Mouse (Mus musculus): ENCODE measurements around the gene Ptgir.

Ptgir gene

DNA sequence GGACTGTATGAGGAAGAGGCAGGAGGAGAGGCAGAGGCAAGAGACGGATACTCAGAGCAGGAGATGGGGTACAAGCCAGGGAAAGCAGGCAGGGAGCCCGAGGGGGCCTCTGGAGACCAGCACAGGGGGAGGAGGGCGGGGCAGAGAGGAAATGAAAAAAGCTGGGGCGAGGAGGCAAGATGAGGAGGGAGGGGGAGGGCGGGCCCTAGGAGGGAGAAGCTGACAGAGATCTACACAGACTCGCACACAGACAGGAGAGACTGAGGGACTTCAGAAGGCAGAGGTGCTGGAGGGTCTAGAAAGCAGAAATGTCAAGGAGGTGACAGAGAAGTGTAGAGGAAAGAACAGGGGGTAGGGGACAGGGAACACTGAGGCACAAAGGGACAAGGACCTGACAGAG, at the start of gene Ptgir:
Gene Ptgir (plus strand): TSS at position 210 of the 400 bp plus-strand sequence.
- peak; percentile 72 for DNase-seq (ENCODE audit: low read depth, low spot score)

DNA sequence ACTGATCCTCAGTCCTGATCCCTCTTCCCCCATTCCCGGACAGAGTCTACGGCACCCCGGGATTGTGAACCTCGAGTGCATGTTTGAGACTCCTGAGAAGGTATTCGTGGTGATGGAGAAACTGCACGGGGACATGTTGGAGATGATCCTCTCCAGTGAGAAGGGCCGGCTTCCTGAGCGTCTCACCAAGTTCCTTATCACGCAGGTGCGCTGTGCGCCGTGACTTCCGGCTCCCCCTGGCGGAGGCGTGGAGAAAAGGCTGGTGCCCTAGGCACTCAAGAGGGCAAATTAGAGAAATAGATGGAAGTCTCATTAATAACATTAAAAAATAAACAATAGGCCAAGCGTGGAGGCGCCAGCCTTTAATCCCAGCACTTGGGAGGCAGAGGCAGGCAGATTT, 48.0 kb upstream of the Ptgir start:
- DNase-seq (ENCODE audit: low read depth, low spot score), result peak; percentile 85

DNA sequence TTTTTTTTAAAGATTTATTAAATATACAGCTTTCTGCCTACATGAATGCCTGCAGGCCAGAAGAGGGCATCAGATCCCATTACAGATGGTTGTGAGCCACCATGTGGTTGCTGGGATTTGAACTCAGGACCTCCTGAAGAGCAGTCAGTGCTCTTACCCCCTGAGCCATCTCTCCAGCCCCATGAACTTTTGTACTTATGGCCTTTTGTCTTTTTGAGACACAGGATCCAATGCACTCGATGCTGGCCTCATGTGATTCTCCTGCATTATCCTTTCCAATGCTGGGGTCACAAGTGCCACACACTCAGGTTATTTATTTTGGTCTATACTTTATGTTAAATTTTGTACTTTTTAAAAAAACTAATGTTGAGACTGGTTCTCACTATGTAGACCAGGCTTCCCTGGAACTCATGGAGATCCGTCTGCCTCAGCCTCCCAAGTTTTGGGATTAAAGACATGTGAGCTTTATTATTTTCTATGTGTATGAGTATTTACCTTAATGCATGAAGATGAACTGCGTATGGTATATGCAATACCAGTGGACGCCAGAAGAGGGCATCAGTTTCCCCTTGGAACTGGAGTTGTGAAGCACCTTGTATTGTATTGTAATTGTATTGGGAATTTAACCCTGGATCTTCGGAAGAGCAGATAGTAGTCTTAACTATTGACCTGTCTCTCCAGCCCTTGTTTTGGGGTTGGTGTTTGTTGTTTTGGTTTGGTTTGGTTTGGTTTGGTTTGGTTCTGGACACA, 46.2 kb upstream of the Ptgir start:
- DNase-seq (ENCODE audit: low read depth, low spot score), result peak; percentile 82

DNA sequence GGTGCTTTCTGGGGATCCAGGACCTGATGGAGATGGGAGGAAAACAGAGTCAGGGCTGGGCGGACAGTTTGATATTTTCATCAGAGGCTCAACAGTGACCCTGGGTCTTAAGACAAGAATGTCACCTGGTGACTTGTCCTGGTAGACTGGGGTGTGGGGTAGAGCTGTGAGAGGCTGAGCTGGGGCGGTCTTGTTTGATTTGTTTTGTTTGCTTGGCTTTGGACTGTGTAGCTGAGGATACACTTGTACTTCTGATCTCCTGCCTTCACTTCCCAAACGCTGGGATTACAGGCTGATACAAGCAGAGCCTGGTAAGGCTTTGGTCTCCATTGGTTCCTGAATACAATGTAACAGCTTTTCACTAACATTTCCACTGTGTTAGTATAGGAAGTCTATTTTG, 38.8 kb upstream of the Ptgir start:
- DNase-seq (ENCODE audit: low read depth, low spot score), result no peak

DNA sequence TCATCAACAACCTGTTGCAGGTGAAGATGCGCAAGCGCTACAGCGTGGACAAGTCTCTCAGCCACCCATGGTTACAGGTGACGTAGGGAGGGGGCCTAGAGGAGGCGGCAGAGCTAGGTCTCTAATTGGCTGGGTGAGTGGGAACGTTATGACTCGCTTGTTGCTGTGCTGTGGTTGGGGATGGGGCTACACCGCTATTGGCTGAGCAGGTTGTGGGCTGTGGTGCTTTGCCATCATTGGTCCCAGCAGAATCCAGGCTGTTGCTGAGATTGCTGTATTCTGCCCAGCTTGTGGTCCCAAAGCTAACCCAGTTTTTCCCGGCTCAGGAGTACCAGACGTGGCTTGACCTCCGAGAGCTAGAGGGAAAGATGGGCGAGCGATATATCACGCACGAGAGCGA, 36.8 kb upstream of the Ptgir start:
- no peak for DNase-seq (ENCODE audit: low read depth, low spot score)

DNA sequence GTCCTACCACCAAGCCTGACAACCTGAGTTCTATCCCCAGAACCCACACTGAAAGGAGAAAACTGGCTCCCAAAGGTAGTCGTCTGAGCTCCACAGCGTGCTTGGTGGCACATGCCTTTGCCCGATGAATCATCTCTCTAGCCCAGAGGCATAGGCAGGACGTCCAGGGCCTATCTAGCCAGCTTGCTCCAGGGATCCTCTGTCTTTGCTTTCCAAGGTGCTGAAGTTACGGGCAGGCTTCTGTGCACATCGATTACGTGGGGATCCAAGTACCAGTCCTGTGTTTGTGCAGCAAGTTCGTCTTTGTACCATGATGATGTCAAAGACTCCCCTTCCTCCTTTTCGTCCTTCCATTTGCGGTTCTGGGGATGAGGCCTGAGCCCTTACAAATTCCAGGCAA, 34.7 kb upstream of the Ptgir start:
- DNase-seq (ENCODE audit: low read depth, low spot score), result no peak

DNA sequence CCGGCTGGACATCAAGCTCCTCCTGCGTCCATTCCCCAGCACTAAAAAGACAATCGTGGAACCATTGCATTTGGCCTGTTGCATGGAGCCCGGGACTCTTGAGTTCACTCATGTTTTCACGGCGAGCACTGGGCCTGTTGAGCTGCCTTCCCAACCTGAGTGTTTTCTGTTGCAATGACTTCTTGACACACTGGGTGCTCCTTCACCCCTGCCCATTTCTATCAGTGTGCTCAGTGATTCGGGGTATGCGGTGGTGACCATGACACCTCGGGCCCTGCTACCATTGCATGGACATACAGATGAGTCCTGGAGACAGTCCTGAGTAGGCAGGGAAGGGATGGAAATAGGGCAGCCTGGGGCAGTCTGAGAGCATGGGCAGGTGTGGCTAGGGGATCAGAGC, 33.8 kb upstream of the Ptgir start:
- DNase-seq (ENCODE audit: low read depth, low spot score), result no peak

DNA sequence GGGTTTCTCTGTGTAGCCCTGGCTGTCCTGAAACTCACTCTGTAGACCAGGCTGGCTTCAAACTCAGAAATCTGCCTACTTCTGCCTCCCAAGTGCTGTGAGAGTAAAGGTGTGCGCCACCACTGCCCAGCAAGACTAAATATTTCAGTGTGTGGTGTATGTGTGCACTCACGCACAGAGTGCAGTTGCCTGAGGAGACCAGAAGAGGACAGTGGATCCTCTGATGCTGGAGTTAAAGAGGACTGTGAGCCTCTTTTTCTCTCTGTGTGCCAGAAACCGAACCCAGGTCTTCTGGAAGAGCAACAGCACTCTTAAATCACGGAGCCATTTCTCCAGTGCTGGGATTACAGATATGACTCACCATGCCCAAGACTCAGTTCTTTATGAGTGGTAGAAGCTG, 32.9 kb upstream of the Ptgir start:
- DNase-seq (ENCODE audit: low read depth, low spot score), result peak; percentile 37

DNA sequence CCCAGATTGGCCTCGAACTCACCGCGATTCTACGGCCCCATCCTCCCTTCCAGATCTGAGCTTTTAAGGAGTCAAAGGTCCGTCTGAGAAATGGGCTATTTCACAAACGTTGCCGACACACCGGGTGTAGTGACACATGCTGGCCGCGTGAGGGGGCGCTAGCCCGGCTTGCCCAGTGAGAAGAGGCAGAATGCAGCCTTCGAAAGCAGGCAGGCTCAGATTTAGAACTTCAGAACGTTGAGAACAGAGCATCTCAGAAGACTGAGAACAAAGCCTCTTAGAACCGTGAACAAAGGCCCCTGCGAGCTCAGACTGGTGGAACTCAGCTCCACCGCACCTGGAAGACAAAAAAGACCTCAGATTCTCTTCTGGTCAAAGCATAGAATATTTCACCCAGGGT, 32.1 kb upstream of the Ptgir start:
- peak; percentile 91 for DNase-seq (ENCODE audit: low read depth, low spot score)

DNA sequence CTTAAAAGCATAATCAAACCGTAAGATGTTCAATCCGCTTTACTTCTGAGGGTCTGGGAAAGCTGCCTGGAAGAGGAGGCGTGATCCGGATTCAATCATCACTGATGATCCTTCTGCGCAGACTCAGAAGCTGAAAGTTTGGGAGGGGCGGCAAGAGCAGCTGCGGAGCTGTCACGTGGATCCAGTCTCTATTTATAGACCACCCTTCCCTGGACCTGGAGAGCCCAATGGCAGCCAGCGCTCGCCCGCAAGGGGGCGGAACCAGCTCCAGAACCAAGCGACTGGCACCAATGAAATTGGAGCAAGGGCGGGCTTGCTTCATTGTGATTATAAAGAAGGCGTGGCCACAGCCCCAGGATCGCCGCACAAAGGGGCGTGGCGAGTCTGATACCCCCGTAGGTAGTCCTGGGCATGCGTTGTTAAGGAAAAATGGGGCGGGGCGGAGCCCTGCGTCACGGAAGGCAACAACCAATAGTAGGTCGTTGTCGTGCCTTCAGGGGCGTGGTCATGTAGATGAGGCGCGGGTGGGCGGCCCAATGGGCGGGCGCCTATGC, 31.5 kb upstream of the Ptgir start:
- DNase-seq (ENCODE audit: low read depth, low spot score), result peak; percentile 98

DNA sequence AGATGAGACGGTGACA, 31.2 kb upstream of the Ptgir start, which contains the start of gene Dact3:
Gene Dact3 (plus strand): TSS at position 8 of the 16 bp plus-strand sequence.
- DNase-seq (ENCODE audit: low read depth, low spot score), result no peak

DNA sequence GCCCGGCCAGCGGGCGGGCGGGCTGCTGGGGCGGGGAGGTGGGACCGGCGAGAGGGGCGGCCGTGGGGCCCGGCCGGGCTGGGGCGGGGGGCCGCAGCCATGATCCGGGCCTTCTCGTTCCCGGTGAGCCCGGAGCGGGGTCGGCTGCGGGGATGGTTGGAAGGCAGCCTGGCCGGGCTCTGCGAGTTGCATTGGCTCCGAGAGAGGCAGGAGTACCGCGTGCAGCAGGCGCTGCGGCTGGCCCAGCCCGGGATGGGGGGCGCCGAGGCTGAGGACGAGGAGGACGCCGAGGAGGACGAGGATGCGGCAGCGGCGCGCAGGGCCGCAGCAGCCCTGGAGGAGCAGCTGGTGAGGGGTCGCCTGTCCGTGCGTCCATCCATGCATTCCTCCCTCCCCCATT, 31.0 kb upstream of the Ptgir start:
- DNase-seq (ENCODE audit: low read depth, low spot score), result no peak

DNA sequence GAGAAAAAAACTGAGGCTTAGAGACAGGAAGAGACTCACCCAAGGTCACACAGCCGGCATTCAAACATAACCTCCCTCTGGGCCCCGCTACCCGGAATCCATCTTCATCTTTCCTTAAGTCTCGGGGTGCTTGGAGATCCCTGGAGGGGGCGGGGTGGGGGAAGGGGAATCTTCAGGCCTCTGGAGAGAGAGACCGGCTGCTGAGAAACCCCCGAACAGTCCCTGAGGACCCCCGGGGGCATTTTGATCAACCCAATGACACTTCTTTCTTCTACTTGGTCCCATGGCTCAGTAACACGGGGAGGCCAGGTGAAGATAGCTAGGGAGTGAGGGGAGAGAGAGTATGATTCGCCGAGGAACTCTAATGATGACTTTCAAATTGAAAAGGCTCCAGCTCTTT, 30.3 kb upstream of the Ptgir start:
- DNase-seq (ENCODE audit: low read depth, low spot score), result no peak

DNA sequence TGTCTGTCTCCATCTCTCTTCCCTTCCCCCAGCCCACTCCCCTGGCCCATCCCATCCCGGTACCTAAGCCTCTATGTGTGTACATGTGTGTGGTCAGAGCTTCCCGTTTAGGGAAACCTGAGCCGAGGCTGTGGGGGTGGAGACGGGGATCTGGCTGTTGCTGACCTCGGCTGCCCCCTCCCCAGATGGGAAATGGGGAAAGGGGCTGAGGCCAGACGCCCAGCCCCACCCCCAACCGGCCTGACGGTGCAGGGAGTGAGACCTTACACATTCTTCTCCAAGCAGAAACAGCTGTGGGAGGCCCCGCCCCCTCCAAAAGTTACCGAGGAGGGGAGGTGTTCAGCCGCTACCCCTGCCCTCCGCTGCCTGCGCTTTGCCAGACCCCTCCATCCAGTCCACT, 29.7 kb upstream of the Ptgir start:
- DNase-seq (ENCODE audit: low read depth, low spot score), result no peak

DNA sequence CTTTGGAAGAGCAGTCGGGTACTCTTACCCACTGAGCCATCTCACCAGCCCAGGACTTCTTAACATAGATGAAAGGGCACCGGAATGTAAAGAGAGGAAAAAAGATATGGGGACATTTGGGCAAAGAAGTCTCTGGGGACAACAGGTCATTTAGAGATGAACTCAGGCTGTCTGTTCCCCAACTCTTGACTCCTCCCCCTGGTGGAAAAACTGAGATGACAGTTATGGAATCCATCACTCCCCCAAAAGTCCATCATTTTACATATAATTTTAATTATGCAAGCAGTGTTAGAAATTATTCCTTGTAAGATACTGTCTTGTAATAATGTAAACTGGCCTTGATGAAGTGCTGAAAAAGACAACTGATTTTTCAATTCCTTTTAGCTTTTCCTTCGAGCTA, 28.6 kb upstream of the Ptgir start:
- no peak for DNase-seq (ENCODE audit: low read depth, low spot score)

DNA sequence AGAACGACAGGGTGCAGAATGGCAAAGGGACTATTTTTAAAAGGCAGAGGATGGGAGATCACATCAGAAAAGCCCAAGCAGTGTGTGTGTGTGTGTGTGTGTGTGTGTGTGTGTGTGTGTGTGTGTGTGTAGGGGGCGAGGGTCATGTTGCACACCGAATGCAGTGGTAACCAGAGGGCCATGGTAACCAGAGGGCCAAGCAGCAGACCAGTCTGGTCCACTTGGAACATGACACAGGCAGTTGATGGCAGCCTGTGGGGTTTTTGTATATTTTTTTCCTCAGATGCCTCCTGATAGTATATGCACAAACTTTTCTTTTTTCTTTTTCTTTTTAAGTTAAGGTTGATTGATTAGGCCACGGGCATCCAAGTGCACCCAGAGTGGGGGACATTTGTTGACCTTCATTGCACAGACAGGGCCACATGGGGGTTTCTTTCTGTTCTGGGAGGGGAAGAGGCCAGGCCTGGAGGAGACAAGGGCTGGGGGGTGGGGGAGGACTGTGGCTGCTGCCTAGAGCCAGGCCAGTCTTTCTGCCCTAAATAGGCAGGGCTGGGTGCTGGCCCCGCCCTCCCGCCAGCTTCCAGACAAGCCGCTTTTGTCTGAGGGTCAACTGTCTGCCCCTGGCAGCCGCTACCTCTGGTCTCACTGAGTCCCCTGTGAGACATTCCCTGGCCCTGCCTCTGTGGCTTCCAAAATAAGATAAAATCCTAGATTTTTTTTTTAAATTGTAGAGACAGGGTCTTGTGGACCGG, 26.3 kb upstream of the Ptgir start:
- no peak for DNase-seq (ENCODE audit: low read depth, low spot score)

DNA sequence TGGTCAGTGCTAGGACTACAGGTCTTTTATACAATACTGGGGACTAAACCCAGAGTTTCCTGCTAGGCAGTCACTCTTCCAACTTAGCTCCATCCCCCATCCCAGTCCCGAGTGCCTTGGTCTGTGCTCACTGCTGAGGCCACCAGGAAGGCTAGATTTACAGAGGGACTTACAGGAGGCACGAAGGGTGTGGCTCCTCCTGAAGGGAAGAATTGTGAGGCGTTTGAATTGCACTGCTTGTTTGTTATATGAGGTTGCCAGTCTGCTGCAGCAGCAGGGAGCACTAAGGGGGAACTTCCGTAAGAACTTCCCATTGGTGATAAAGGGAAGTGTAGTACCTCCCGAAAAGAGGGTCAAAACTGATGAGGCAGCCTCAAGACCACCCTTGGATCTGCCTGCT, 25.7 kb upstream of the Ptgir start:
- DNase-seq (ENCODE audit: low read depth, low spot score), result no peak

DNA sequence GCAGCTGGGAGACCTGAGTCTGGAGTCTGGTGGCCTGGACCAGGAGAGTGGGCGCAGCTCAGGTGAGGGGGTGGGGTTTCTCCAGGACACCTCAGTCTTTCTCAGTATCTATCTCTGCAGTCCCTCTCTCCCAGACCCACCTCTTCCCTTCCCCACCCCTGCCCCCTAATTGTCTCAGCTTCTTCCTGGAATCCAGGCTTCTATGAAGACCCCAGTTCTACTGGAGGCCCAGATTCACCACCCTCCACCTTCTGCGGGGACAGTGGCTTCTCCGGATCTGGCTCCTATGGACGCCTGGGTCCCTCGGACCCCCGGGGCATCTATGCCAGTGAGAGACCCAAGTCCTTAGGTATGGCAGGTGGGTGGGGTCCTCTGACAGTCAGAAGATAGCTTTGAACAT, 23.1 kb upstream of the Ptgir start:
- no peak for DNase-seq (ENCODE audit: low read depth, low spot score)

DNA sequence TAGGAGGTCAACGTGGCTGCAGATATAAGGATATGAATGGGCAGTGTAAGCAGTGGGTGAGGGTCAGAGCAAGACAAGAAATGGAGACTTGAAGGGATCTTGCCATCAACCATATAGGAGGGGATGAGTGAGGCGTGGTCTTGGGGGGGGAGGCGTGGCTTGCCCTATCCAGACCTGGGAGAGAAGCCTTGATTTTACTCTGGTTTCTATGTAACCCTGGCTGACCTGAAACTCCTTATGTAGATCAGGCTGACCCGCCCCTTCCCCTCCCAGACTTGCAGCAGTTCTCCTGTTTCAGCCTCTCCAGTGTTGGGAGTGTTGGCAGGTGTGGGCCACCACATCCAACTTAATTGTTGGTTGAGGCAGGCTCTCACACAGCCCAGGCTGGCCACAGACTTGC, 22.0 kb upstream of the Ptgir start:
- no peak for DNase-seq (ENCODE audit: low read depth, low spot score)

DNA sequence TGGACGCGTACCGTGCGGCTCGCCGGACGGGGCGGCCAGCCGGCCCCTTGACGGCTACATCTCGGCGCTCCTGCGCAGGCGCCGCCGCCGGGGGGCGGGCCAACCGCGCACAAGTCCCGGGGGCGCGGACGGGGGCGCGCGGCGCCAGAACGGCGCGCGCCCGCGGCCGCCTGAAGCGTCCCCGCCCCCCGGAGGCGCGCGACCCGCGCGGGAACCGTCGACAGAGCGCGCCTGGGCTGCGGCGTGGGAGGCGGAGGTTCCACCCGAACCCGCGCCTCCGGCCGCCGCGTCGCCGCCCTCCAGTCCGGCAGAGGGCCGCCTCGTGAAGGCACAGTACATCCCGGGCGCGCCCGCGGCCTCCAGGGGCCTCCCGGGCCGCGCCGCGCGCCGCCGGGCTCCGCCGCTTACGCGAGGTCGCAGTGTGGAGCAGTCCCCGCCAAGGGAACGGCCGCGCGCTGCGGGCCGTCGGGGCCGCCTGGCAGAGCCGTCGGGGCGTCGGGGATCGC, 21.0 kb upstream of the Ptgir start:
- no peak for DNase-seq (ENCODE audit: low read depth, low spot score)

DNA sequence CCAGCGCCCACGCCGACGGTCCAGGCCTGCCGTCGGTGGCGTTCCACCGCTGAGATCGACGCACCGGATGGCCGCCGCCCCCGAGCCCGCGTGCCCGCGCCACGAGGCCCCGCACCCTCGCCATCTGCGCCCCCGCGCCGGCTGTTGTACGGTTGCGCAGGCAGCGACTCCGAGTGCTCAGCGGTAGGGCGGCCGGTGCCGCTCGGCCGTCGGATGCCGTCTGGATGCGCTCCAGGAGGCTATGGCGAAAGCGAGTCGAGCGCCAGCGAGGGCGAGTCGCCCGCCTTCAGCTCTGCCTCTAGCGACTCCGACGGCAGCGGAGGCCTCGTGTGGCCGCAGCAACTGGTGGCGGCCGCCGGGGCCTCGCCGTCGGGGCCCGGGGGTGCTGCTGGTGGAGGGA, 20.4 kb upstream of the Ptgir start:
- no peak for DNase-seq (ENCODE audit: low read depth, low spot score)

DNA sequence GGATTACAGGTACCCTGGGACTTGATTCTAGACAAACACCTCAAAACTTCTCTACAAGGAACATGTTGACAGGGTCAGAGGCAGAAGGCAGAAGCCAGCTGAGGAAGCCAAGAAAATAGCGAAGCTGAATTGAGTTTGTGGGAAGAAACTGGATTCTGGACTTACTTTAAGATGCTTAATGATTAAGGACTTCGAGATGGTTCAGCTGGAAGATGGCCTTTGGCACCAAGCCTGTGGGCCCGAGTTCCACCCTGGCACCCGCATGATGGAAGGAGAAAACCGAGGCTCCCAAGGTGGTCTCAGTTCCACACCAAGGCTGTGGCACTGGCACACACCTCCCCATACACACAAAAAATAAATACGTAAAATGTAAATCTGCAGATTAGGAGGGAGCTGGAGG, 15.8 kb upstream of the Ptgir start:
- DNase-seq (ENCODE audit: low read depth, low spot score), result no peak

DNA sequence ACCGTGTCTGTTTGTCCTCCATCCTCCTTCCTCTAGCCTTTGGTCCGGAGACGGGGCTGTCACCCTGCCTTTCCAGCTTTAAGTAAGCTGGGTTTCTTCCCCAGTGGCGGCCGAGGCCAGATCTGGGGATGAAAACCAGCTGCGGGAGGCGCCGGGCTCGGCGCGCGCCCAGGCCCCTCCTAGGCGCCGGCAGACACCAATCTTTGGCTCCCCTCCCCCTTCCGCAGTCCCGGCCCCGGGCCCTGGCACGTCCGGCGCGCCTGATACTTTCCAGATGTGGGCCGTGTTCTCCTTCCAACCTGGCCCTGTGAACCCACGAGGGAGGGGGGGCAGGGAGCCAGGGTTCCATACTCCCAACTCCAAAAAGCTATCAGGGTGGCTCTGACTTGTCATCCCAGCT, 15.3 kb upstream of the Ptgir start:
- no peak for DNase-seq (ENCODE audit: low read depth, low spot score)
